Mouse (Mus musculus) MEL (cell line): ENCODE measurements around the gene Osbpl9. TPM values are rescaled to one million over a fixed set of nuclear protein-coding genes. Genes with fewer than 3 reads are reported as not detected.

ENCODE experiments used
- DNase-seq: peaks from one replicate; pipeline ENCODE4 v3.0.0; 2011; ENCODE audit warnings: low read depth, low spot score
- H3K27ac ChIP-seq: 2 replicates; pipeline ENCODE4 v1.5.1; 2012; ENCODE audit warnings: low read depth, mild to moderate bottlenecking, control low read depth, low read length, moderate library complexity; ENCODE audit not compliant: control insufficient read depth
- H3K27me3 ChIP-seq, 2 experiments: fragments of 150-350 bp in 1 of 2; sonication (generic) in 1 of 2; 2 replicates each; pipeline ENCODE4 v1.6.1; 2012; ENCODE audit warnings: low read length in 2 of 2, mild to moderate bottlenecking in 2 of 2, improper control_type of control experiment in 1 of 2, moderate library complexity in 1 of 2; ENCODE audit not compliant: insufficient read depth in 2 of 2, control insufficient read depth in 1 of 2
- H3K36me3 ChIP-seq, 2 experiments: 2 replicates each; pipeline ENCODE4 v1.6.1; 2012 to 2014; ENCODE audit warnings: low read length in 2 of 2, improper control_type of control experiment in 1 of 2, inconsistent platforms in 1 of 2, mild to moderate bottlenecking in 1 of 2; ENCODE audit not compliant: insufficient read depth in 2 of 2, control insufficient read depth in 1 of 2
- H3K4me1 ChIP-seq, 2 experiments: fragments of 150-350 bp in 1 of 2; sonication (generic) in 1 of 2; 2 replicates each; pipeline ENCODE4 v1.6.1; 2012; ENCODE audit warnings: low read length in 2 of 2, improper control_type of control experiment in 1 of 2, mild to moderate bottlenecking in 1 of 2; ENCODE audit not compliant: insufficient read depth in 2 of 2, control insufficient read depth in 1 of 2
- H3K4me3 ChIP-seq, 2 experiments: fragments of 150-350 bp in 1 of 2; sonication (generic) in 1 of 2; 2 replicates each; pipeline ENCODE4 v1.5.1; 2012; ENCODE audit warnings: low read depth in 2 of 2, low read length in 2 of 2, mild to moderate bottlenecking in 2 of 2, moderate library complexity in 2 of 2, control low read depth in 1 of 2, improper control_type of control experiment in 1 of 2; ENCODE audit not compliant: control insufficient read depth in 1 of 2, insufficient read depth in 1 of 2
- H3K79me2 ChIP-seq: 2 replicates; pipeline ENCODE4 v1.6.1; 2012; ENCODE audit warnings: mild to moderate bottlenecking, low read length, moderate library complexity; ENCODE audit not compliant: control insufficient read depth, poor library complexity, insufficient read depth
- H3K9ac ChIP-seq: 2 replicates; pipeline ENCODE4 v1.6.1; 2012; ENCODE audit warnings: low read depth, mild to moderate bottlenecking, control low read depth, low read length, moderate library complexity; ENCODE audit not compliant: control insufficient read depth, poor library complexity, severe bottlenecking
- H3K9me3 ChIP-seq: fragments of 150-350 bp; sonication (generic); replicated peaks from 2 replicates; pipeline ENCODE4 v1.6.1; 2012; ENCODE audit warnings: mild to moderate bottlenecking, low read length, improper control_type of control experiment, moderate library complexity; ENCODE audit not compliant: insufficient read depth
- BHLHE40 ChIP-seq: IDR thresholded peaks from 2 replicates; pipeline ENCODE4 v1.6.1; 2012; ENCODE audit warnings: low read depth, mild to moderate bottlenecking, inconsistent platforms, low read length, improper control_type of control experiment, borderline replicate concordance
- CHD1 ChIP-seq: IDR thresholded peaks from 2 replicates; pipeline ENCODE4 v1.6.1; 2012; ENCODE audit warnings: low read depth, mild to moderate bottlenecking, inconsistent platforms, low read length, improper control_type of control experiment
- ELF1 ChIP-seq: IDR thresholded peaks from 2 replicates; pipeline ENCODE4 v1.6.1; 2014; ENCODE audit warnings: low read depth, mild to moderate bottlenecking, inconsistent platforms, low read length, improper control_type of control experiment, moderate library complexity
- EP300 ChIP-seq, 2 experiments: IDR thresholded peaks; 2 replicates each; pipeline ENCODE4 v1.6.1; 2011; ENCODE audit warnings: improper control_type of control experiment in 2 of 2, low read length in 2 of 2, low read depth in 1 of 2, mild to moderate bottlenecking in 1 of 2
- GABPA ChIP-seq: IDR thresholded peaks from 2 replicates; pipeline ENCODE4 v1.6.1; 2012; ENCODE audit warnings: low read depth, mild to moderate bottlenecking, inconsistent platforms, low read length, improper control_type of control experiment, moderate library complexity
- GATA1 ChIP-seq: IDR thresholded peaks from 2 replicates; pipeline ENCODE4 v1.6.1; 2011; ENCODE audit warnings: low read depth, low read length, improper control_type of control experiment
- HCFC1 ChIP-seq: IDR thresholded peaks from 2 replicates; pipeline ENCODE4 v1.6.1; 2012; ENCODE audit warnings: low read depth, mild to moderate bottlenecking, inconsistent platforms, low read length, improper control_type of control experiment, moderate library complexity
- JUND ChIP-seq: IDR thresholded peaks from 2 replicates; pipeline ENCODE4 v1.6.1; 2011; ENCODE audit warnings: low read depth, mild to moderate bottlenecking, improper control_type of control experiment, low read length
- MAFK ChIP-seq: IDR thresholded peaks from 2 replicates; pipeline ENCODE4 v1.6.1; 2011; ENCODE audit warnings: low read depth, mild to moderate bottlenecking, low read length, improper control_type of control experiment, borderline replicate concordance
- MAX ChIP-seq: IDR thresholded peaks from 2 replicates; pipeline ENCODE4 v1.6.1; 2011; ENCODE audit warnings: low read length, improper control_type of control experiment
- MEF2A ChIP-seq: IDR thresholded peaks from 2 replicates; pipeline ENCODE4 v1.6.1; 2014; ENCODE audit warnings: low read depth, mild to moderate bottlenecking, inconsistent platforms, low read length, improper control_type of control experiment; ENCODE audit not compliant: poor library complexity, insufficient replicate concordance, severe bottlenecking; ENCODE audit errors: extremely low read depth
- MXI1 ChIP-seq: IDR thresholded peaks from 2 replicates; pipeline ENCODE4 v1.6.1; 2011; ENCODE audit warnings: mild to moderate bottlenecking, low read depth, low read length, improper control_type of control experiment
- MYC ChIP-seq: IDR thresholded peaks from 2 replicates; pipeline ENCODE4 v1.6.1; 2011; ENCODE audit warnings: low read depth, mild to moderate bottlenecking, low read length, improper control_type of control experiment, moderate library complexity
- NELFE ChIP-seq: IDR thresholded peaks from 2 replicates; pipeline ENCODE4 v1.6.1; 2011; ENCODE audit warnings: low read depth, low read length, improper control_type of control experiment
- NRF1 ChIP-seq: IDR thresholded peaks from 2 replicates; pipeline ENCODE4 v1.6.1; 2014; ENCODE audit warnings: low read depth, mild to moderate bottlenecking, inconsistent platforms, low read length, improper control_type of control experiment, moderate library complexity; ENCODE audit not compliant: poor library complexity, insufficient read depth, severe bottlenecking
- POLR2A ChIP-seq, 2 experiments: IDR thresholded peaks; 2 replicates each; pipeline ENCODE4 v1.6.1; 2011 to 2012; ENCODE audit warnings: low read length in 2 of 2, mild to moderate bottlenecking in 2 of 2, control low read depth in 1 of 2, improper control_type of control experiment in 1 of 2, low read depth in 1 of 2, moderate library complexity in 1 of 2; ENCODE audit not compliant: control insufficient read depth in 1 of 2, insufficient read depth in 1 of 2, poor library complexity in 1 of 2
- POLR2AphosphoS2 ChIP-seq: IDR thresholded peaks from 2 replicates; pipeline ENCODE4 v1.6.1; 2011; ENCODE audit warnings: low read length, improper control_type of control experiment
- SMC3 ChIP-seq: IDR thresholded peaks from 2 replicates; pipeline ENCODE4 v1.6.1; 2011; ENCODE audit warnings: low read depth, low read length, improper control_type of control experiment
- TAL1 ChIP-seq: IDR thresholded peaks from 2 replicates; pipeline ENCODE4 v1.6.1; 2012; ENCODE audit warnings: mild to moderate bottlenecking, inconsistent platforms, low read length, moderate library complexity, mixed read lengths
- TBP ChIP-seq: IDR thresholded peaks from 2 replicates; pipeline ENCODE4 v1.8.0; 2011; ENCODE audit warnings: low read depth, low read length, improper control_type of control experiment
- TCF12 ChIP-seq: IDR thresholded peaks from 2 replicates; pipeline ENCODE4 v1.6.1; 2014; ENCODE audit warnings: low read depth, mild to moderate bottlenecking, inconsistent platforms, low read length, improper control_type of control experiment, moderate library complexity
- UBTF ChIP-seq: IDR thresholded peaks from 2 replicates; pipeline ENCODE4 v1.6.1; 2012; ENCODE audit warnings: low read depth, mild to moderate bottlenecking, inconsistent platforms, low read length, improper control_type of control experiment, moderate library complexity, borderline replicate concordance; ENCODE audit not compliant: insufficient read depth
- USF1 ChIP-seq: IDR thresholded peaks from 2 replicates; pipeline ENCODE4 v1.6.1; 2014; ENCODE audit warnings: low read depth, mild to moderate bottlenecking, inconsistent platforms, low read length, improper control_type of control experiment, moderate library complexity
- USF2 ChIP-seq, 2 experiments: IDR thresholded peaks; 2 replicates each; pipeline ENCODE4 v1.6.1; 2011 to 2012; ENCODE audit warnings: improper control_type of control experiment in 2 of 2, low read length in 2 of 2, borderline replicate concordance in 1 of 2, inconsistent platforms in 1 of 2, low read depth in 1 of 2, mild to moderate bottlenecking in 1 of 2; ENCODE audit not compliant: insufficient read depth in 1 of 2
- ZMIZ1 ChIP-seq: IDR thresholded peaks from 2 replicates; pipeline ENCODE4 v1.6.1; 2012; ENCODE audit warnings: low read depth, mild to moderate bottlenecking, inconsistent platforms, low read length, improper control_type of control experiment, moderate library complexity
- ZNF384 ChIP-seq: IDR thresholded peaks from 2 replicates; pipeline ENCODE4 v1.6.1; 2012; ENCODE audit warnings: low read depth, mild to moderate bottlenecking, inconsistent platforms, low read length, improper control_type of control experiment
- polyA plus RNA-seq, 2 experiments: library from polyadenylated mRNA; stranded (reverse) in 1 of 2; unstranded in 1 of 2; fragments of >175 nt in 1 of 2; fragments of >200 nt in 1 of 2; gene quantifications; 2 replicates each; pipeline versions ENCODE4 v1.2.1 to v1.2.4; 2012; ENCODE audit warnings: low replicate concordance in 2 of 2, low read depth in 1 of 2; ENCODE audit not compliant: insufficient read length in 2 of 2, insufficient read depth in 1 of 2, missing spikeins in 1 of 2
- total RNA-seq: library from RNA; depleted of rRNA; stranded (reverse); fragments of 300-350 nt; gene quantifications from 2 replicates; pipeline ENCODE4 v1.2.3, GENCODE M21; 2012

Gene Osbpl9
- total and polyA plus RNA-seq, 3 experiments, result 14.9 to 42.6 TPM; not detected in 1

DNA sequence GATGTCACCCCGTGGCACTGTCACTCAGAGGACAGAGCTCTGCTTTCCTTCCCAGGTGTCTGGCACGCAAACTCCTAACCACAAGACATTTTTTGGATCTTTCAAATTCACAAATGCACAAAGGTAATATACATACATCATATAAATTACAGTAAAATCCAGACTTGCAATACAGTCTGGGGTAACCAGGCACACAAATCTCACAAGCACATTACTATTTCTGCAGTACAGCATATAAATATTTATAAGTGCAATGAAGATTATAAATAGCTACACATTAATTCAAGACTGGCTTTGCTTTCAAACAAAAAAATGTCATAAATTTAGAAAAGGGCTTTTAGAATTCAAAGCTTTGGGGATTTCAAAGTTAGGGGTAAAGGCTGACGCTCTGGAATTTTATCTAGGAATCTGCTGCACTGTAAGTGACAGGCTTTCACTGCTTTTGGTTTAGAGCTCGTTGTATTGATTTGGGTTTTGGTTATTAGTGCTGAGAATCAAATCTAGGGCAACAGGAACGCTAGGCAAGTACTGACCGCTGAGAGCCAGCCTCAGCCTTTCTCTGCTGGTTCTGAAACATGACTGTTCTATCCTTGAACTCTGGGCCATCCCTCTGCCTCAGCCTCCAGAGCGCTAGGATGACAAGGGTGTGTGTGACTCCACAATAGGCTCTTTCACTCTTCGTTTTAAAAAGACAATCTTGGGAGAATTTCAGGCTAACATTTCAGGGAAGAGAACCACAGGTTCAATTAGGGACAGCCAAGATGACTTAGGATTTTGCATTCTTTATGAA lies 16.3 kb downstream of the Osbpl9 start:
- no peaks in the 10 kb centered on the region for H3K9me3 ChIP-seq
- DNase-seq, result no peak
- H3K27me3 ChIP-seq, result no peaks in the 10 kb centered on the region
- TF ChIP-seq TAL1 (no peak), JUND (no peak), USF1 (no peak), EP300 (IDR thresholded peaks at IDR 0.05; ENCODE audit: low read depth in 1 of 2, low read length in 2 of 2) (no peak), ZNF384 (no peak), MAX (no peak), USF2 (IDR thresholded peaks at IDR 0.05; ENCODE audit: borderline replicate concordance in 1 of 2, insufficient read depth in 1 of 2, low read depth in 1 of 2, low read length in 2 of 2) (no peak), ZMIZ1 (no peak), CHD1 (no peak), MXI1 (no peak), MAFK (no peak), BHLHE40 (no peak), POLR2A (IDR thresholded peaks at IDR 0.05; ENCODE audit: control insufficient read depth in 1 of 2, insufficient read depth in 1 of 2, low read depth in 1 of 2, low read length in 2 of 2, poor library complexity in 1 of 2) (no peak)
- H3K27ac ChIP-seq, result no peak overlapping the region
- no peak overlapping the region for H3K4me3 ChIP-seq
- H3K9ac ChIP-seq, result no peak overlapping the region
- no peaks in the 10 kb centered on the region for H3K79me2 ChIP-seq
- H3K4me1 ChIP-seq, result no peaks in the 10 kb centered on the region
- no peaks in the 10 kb centered on the region for H3K36me3 ChIP-seq

DNA sequence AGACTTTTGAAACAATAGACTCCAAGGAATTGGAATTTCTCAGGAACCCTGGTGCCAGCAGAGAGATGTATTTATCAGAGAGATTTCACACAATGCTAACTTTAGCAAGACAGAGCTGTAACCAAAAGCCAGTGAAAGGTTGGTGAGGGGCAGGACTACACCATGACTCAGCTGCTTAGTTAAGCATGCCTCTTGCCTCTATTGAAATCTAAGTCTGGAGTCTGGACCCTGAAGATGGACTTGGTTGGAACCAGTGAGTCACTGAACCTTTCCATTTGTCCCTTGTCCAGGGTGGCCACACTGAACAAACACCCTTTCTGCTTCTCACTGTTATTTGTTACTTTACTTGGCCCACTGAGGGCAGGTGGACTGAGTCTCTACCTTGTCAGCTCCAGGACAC lies 26.4 kb downstream of the Osbpl9 start:
- H3K4me3 ChIP-seq, result no peak overlapping the region
- H3K9ac ChIP-seq, result no peak overlapping the region
- no peaks in the 10 kb centered on the region for H3K4me1 ChIP-seq
- DNase-seq, result no peak
- H3K27me3 ChIP-seq, result no peaks in the 10 kb centered on the region
- H3K27ac ChIP-seq, result no peak overlapping the region
- H3K79me2 ChIP-seq, result no peaks in the 10 kb centered on the region
- no peak for TF ChIP-seq TCF12
- TF ChIP-seq MEF2A, result no peak
- no peak for TF ChIP-seq CHD1
- TF ChIP-seq MYC, result no peak
- TF ChIP-seq NELFE, result no peak
- no peak for TF ChIP-seq GABPA
- no peak for TF ChIP-seq TBP
- TF ChIP-seq MAFK, result no peak
- TF ChIP-seq SMC3, result no peak
- TF ChIP-seq GATA1, result no peak
- no peak for TF ChIP-seq ELF1
- TF ChIP-seq USF2 (IDR thresholded peaks at IDR 0.05; ENCODE audit: borderline replicate concordance in 1 of 2, insufficient read depth in 1 of 2, low read depth in 1 of 2, low read length in 2 of 2), result no peak
- TF ChIP-seq NRF1, result no peak
- TF ChIP-seq POLR2AphosphoS2, result no peak
- TF ChIP-seq MAX, result no peak
- no peak for TF ChIP-seq UBTF
- no peak for TF ChIP-seq EP300 (IDR thresholded peaks at IDR 0.05; ENCODE audit: low read depth in 1 of 2, low read length in 2 of 2)
- TF ChIP-seq HCFC1, result no peak
- no peaks in the 10 kb centered on the region for H3K36me3 ChIP-seq
- H3K9me3 ChIP-seq, result no peaks in the 10 kb centered on the region
